Mouse (Mus musculus) 3134 (cell line): ENCODE measurements around the gene Itpripl2.

ENCODE experiments used
- DNase-seq: peaks from one replicate; pipeline ENCODE4 v3.0.0-alpha.2; 2011; ENCODE audit warnings: low spot score; ENCODE audit not compliant: insufficient read length; ENCODE audit errors: extremely low read depth

Itpripl2 gene

GRCm38 (mm10) chr7:118447291-118448133 is 44.3 kb downstream of the Itpripl2 start:
- peak; percentile 64 for DNase-seq

- DNase-seq = no peak
Observed at GRCm38 (mm10) chr7:118443895-118444485, 47.8 kb downstream of the Itpripl2 start.

- no peak for DNase-seq
Observed at GRCm38 (mm10) chr7:118443371-118443770, 48.4 kb downstream of the Itpripl2 start.

GRCm38 (mm10) chr7:118441535-118441934 is 50.2 kb downstream of the Itpripl2 start:
- peak; percentile 48 for DNase-seq

GRCm38 (mm10) chr7:118437101-118437802 is 54.5 kb downstream of the Itpripl2 start:
- DNase-seq = no peak
